Mouse (Mus musculus) layer of hippocampus, postnatal 36 days (tissue): ENCODE data around the gene Cxcl13. TPM values are rescaled to one million over a fixed set of nuclear protein-coding genes. Genes with fewer than 3 reads are reported as not detected.
"Not testable (repeated sequence)": the region's sequence is repeated elsewhere in the genome, so short reads cannot be mapped to it uniquely, and the experiment has no call there.

Experiments used
- DNase-seq, 2 experiments: peaks; one replicate each; pipeline ENCODE4 v3.0.0; 2022
- total RNA-seq, 2 experiments: library from RNA; stranded (reverse); gene quantifications; 2 replicates each; pipeline ENCODE4 v1.2.3; 2021

The Cxcl13 gene
- not detected for total RNA-seq

DNA sequence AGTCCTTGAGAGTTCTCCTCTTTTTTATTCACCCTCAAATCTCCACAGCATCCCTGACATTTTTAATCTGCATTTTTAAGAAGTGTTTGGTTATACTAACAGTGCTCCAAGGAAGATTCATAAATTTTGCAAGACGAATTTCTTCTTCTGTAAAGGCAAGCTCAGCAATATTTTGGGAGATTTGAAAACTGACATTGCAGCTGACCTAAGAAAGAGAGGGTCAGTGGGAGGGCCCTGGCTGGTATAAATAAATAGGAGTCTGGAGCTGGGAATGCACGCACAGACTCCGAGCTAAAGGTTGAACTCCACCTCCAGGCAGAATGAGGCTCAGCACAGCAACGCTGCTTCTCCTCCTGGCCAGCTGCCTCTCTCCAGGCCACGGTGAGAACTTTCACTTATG lies at the start of gene Cxcl13:
Gene Cxcl13, plus strand, starts transcription at position 301 of the 400 bp plus-strand sequence.
- no peak for DNase-seq

DNA sequence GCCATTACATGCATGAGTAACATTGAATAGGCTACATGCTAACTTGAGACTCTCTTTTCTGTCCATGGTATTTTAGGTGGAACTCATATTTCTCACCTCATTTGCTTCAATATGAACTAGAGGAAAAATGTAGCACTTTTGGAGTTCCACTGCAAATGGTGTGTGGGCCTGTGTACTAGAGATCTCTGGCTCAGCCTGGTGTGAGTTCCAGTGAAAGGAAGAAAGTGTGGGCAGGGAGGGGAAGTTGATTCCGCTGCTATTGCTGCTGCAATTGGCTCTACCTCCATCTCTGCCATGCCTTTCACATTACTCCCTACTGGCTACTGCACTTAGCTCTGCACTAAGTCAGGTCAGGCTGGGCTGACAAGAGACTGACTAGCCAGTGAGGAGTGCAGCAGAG lies 45.7 kb upstream of the Cxcl13 start:
- no peak for DNase-seq

DNA sequence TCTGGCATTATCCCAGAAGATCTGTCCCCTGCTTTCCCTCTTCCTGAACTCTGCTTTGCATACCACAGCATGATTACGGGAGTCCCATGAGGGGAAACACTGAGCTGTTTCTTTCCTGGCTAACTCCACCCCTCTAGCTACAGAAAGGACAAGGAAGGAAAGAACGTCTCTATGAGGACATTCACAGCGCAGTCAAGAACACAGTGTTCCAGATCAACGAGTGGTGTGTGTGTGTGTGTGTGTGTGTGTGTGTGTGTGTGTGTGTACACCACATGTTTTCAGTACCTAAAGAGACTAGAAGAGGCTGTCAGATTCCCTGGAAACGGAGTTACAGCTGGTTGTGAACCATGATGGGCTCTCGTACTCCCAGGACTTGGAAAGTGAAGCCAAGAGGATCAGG lies 38.3 kb upstream of the Cxcl13 start:
- no peak for DNase-seq

DNA sequence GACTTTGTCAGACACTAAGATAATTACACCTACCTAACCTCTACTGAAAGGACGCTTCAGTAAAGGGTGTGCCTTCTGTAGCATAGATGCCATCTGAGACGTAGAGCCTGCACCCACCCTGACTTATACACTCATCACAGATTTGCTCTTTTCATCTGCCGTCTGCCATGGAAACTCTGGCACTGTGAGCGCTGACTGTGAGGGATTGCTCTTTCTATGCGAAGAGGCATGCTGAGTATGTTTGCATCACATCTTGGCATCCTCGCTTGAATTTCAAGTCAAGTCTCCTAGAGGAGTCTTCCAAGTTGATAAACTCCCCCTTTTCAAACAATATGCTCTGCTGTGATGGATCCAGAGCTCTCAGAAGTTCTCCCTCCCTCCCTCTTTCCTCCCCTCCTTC lies 32.7 kb upstream of the Cxcl13 start:
- no peak for DNase-seq

DNA sequence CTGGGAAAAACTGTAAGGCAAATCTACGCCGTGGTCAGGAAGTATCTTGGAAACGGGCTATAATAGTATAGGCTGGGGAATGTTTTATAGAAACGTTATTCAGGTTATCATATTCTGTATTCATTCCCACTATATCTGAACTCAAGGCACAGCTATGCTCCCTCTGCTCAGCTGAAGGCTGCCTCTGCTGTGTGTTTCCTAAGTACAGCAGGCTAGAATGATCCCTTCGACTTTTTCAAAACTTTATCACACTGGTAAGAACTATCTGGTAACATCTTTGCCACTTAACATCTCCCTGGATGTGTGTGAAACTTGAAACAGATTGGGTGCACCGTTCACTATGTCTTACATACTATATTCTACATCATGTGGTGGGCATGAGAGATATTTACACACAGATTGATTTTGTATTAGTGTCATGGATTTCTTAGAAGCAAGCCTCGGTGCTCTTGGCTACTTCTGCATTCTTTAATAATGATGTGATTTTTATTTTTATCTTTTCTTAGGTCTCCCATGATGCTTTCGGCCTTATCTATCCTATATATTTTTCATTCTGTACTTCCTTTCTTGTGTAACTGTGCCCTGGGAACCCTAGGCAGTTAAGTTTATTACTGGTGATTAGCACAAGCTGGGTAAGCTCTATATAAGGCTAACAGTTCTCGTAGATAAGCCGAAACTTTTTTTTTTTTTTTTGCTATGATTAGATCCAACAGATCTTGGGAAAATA lies 31.4 kb upstream of the Cxcl13 start:
- DNase-seq, result no peak

DNA sequence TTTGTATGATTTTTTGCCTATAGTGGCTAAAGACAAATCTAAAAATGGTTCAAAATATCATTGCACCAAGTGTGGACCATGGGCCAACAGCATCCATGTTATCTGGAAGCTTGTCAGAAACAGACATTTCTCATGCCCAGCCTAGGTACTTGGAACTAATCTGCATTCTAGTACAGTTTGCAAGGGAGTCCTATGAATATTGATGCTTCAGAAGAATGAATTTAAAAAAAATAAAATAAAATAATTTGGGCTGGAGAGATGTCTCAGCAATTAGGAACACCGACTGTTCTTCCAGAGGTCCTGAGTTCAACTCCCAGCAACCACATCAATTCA lies 30.9 kb upstream of the Cxcl13 start:
- DNase-seq, result no peak

DNA sequence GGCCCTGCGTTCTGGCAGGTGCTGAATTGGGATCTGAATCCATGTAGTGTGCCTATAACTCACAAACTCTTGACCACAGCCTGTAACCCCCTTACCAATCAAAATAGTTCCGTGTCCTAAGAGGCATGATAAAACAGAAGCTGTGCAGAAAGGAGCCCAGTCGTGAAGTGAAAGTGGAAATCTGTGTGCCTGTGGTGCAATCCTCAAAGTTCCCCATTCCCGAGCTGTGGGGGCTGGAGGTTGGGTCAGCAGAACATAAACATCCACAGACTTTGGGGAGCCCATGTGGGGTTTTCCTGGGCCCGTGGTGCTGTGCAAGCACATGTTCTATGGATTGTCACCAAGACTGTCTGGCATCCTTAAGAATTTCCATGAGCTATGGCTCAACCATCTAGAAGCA lies 21.7 kb upstream of the Cxcl13 start:
- DNase-seq, result no peak

DNA sequence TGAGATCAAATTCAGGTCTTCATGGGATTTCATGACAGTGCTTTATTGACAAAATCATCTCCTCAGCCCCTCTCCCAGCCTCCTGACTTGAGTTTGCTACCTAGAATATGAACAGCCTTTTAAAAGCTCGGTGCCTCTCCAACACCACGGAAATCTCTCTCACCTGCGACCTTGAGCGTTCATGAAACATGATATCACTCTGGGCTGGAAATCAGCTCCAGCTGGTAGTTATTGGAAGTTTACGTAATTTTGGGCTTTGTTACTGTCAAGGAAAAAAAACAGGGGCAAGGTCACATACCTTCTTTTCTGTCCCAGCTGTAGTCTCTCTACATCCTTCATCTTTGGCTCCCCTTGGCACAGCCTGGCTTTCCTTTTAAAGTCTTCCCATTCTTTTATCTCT lies 20.7 kb upstream of the Cxcl13 start:
- no peak for DNase-seq

DNA sequence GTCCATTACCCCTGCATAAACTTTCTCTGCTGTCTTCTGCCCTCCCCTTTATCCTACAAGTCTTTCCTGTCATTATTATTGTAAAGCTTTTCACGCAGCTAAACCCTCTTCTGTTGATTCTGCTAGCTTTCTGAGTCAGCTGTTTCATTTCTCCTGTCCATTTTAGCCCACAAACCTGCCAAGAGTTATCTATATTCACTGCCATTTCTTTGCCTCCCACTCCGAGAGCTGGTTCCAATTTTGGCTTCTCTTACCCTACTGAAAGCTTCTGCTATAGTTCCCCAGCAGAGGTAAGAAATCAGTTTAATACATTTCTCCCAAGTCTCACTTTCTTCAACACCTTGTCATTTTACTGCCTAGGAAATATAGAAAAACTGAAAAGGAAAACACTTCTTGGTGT lies 19.6 kb upstream of the Cxcl13 start:
- no peak for DNase-seq

DNA sequence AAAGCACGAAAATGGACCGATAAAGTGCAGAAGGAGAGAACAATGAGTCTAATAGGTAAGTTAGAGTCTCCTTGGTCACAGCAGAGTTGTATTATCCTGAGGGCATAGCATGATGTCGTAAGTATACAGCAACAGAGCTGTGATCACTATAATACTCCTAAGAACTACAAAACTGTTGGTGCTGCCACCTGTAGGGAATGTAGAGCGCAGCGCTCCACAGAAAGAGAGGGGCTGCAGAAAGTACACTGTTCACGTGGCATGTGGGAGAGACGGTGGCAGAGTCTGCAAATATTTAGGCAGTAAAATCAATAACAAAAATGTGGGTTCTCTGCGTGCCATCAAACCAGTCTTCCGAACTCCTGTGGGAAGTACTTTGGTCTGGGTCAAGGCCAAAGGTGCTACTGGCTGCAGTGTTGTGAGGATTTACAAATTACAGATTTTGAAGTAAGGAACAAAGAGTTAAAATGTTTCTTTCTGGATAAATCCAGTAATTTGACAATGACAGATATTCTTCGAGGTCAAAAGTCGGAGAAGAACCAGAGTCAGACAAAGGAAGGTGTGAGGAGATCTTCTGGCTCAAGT lies 18.6 kb upstream of the Cxcl13 start:
- no peak for DNase-seq

DNA sequence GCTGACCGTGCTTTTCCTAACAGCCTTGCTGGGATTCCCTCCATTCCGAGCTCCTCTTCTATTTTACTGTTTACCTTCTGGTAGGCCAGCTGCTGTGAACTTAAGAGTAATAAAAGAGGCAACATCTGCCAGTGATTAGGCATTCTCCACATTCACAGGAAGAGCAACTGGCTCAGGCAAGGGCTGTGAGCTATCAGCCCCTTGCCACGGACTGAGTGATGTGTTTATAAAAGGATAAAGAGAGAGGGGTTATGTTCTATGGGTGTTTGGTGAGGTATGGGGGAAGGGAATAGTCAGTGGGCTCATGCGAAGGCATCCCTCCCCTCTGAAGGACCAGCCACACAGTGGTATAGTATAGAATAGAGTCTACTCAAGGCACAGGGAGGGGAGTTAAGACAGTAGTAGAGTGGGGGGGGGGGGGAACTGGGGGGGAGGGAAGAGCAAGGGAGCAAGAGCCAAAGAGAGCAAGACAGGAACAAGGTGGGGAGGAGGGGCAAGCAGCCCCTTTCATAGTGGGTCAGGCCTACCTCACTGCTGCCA lies 16.0 kb upstream of the Cxcl13 start:
- DNase-seq, result no peak

DNA sequence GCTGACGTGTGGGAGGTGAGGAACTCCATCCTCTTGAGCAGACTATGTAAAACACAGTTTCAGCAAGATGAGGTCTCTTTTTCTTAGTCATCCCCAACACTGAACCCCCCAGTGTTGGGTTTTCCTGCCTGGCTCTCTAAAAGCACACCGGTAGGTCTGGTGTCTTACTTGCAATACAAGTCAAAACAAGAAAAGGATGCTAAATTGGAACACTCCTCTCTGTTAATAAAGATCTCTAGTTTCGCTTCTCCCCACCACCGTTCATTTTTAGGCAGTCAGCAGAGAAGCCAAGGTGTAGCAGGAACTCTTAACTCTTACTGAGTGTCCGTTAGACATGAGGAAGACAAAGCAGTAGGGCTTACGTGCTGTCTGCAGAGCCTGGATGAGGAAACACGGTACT lies 15.2 kb upstream of the Cxcl13 start:
- no peak for DNase-seq

DNA sequence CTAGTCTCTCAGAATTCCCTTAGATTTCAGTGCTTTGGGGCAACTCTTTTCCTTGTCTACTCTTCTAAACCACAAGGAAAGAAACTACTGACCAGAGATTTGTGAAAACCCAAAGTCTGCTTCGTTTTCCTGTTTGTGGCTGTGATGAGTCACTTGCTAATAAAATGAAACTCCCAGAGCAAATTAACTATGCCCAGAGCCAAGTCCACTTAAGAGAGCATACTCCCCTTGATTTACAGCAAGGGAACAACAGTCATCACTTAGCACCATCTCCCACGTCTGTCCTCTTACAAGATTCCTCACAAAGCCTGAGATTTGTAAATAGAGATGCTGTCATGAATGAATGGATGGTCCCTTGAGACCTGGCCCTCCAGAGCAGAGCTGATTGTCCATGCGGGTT lies 11.6 kb upstream of the Cxcl13 start:
- no peak for DNase-seq

DNA sequence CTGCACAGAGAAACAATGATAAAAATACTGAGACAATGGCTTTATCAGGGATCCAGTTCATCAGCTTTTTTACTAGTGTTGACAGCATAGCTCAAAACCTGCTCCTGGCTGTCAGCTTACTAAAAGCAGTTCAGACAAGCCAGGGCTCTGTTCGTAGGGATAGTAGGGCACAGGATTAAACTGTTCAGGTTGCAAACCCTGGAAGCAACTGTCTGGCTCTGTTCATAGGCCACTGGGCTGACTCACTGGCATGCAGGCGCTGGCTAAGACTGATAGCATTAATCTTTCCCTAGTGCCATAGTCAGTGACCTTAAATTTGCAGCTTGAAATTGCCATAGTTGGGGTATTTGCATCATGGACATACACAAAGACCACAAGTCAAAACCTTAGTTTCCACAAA lies 10.4 kb upstream of the Cxcl13 start:
- DNase-seq, result no peak

DNA sequence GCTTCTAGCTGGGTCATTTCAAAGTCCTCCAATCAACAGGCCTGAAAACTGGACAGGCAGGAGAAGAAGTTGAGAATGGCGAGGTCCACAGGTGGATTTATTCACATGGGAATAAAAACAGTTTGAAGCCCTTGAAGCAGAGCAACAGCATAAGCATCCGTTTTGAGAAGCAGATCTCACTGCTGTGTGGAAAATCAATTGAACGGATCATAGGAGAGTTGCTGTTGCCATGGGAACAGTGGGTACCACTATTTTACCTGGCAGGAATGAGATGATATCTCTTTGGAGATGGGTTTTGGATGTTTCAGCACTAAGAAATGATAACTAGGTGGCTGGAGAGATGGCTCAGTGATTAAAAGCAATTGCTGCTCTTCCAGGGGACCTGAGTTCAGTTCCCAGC lies 8.1 kb upstream of the Cxcl13 start:
- DNase-seq, result no peak

DNA sequence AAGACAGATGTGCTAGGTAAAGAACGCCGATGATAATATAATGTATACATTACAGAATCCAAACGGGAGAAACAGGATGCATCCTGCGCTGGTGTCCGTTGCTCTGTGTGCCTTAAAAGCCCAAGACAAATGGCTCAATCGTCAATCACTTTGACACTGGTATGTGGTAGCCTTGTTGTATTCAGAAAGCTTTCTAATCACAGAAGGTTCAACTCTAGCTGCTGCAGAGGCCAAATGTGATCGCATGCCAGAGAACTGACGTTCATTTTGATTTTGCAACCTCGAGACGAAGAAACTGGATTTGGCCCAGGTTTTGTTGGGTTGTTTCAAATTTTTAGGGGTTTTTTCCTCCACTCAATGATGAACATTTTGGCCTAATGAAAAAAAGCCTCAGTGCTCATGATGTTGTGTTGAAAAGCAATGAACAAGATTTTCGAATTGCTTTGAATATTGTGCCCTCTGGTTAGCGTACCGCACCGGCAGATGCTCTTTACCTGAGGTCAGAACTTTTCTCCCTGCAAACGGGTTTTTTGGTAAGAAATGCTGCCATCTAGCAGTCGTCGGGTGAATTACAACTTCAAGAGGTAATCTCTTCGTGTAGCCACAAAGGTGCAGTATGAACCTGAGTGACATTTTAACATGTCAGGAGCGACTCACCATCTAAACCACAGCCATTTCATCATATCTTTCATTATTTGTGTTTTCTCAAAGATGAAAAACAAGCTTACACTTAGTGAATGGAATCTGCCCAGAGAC lies 6.6 kb upstream of the Cxcl13 start:
- no peak for DNase-seq

DNA sequence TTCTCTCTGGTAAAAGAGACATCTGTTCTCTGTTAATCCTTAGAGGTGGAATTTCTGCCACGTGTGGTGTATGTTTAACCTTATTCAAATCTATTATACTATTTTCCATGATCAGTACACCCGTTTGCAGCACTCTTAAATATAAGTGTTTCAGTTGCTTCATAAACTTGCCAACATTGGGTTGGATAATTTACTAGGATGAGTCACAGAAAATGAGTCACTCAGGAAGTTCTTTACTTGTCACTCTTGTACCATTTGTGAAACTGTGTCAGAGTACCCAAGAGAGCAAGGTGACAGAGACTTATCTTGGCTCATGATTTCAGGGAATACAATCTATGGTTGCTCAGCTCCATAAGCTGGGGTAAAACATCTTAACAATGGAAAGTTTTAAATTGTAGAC lies 8.2 kb downstream of the Cxcl13 start:
- DNase-seq, result no peak

DNA sequence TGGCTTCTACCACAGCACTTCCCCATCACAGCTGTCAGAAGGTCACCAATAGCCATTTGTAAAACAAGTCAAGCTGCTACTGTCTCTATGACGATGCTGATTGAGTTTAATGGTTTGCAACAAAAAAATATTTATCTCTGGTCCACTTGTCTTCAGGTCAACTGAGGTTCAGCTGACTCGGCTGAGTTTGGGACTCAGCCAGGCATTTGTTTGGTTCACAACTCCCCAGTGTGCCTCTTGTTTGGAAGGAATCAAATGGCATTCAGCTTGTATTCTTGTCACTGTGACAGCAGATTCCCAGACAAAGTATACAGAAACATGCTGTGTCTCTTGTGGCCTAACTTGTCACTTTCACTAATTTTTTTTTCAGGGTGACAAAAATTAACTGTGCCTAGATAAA lies 9.9 kb downstream of the Cxcl13 start:
- no peak for DNase-seq

DNA sequence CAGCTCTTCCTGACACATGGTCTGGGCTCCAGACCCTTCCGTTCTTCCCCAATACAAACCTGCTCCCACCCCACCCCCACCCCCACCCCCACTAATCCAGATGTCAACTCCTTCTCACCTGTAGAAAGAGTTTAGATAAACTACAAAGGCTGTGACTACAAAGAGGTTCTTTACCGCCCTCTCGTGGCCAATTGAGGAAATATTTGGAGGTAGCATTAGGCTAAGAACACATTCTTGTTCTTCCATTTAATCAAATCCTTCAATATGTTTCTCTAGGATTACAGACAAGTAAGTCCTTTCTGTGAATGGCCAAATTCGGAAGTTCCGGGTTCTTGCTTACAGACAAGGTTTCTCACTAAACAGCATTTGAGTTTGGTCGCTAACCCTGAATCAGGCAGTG lies 14.1 kb downstream of the Cxcl13 start:
- DNase-seq, result peak in 1 of 2 experiments; percentile 26

DNA sequence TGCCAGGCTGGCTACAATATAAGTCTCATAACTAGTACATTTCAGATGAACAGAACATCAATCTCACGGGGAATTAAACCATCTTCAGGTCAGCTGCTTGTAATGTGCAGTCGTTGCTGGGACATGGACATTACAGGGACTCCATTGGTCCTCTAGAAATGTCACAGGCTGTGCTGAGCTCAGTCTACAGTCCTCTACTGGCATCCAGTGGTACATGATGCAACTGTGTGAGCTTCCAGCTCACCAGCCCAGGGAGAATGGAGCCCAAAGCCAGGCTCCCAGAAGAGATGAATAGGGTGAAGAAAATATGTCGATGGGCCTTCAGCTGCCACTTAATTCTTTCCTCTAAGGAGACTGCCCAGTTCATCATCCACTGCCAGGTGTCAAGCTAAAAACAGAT lies 15.5 kb downstream of the Cxcl13 start:
- peak in 1 of 2 experiments; percentile 16 for DNase-seq

DNA sequence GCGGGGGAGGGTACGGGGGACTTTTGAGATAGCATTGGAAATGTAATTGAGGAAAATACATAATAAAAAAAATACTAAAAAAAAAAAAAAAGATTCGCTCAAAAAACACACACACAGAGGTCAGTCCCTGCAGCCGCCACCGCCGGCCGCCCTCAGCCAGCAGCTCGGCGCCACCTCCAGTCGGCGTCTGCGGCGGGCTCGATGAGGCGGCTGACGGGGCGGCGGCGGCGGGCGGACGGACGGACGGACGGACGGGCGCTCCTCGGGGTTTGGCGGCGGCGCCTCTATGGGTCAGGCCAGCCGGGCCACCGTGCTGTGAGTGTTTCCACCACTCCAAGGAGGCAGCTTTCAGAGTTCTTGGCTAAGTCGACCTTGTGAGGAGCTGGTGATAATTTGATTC lies 17.1 kb downstream of the Cxcl13 start:
- DNase-seq, result not testable (repeated sequence)

DNA sequence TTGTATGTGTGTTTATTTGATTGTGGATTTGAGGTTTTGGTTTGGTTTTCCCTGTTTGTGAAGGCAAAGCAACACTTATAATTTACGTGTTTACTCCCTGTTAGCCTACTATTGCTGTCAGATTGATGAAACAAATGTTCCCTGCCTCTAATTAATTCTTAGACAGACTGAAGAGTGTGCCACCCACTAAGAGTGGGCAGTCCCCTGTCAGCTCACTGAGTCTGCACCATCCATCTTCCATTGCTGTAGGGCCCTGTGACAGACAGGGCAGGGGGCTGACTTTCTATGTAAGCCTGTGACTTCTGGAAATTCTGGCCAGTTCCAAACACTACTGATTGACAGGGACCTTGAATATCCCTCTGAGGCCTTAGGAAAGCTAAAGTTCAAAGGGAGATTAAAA lies 19.5 kb downstream of the Cxcl13 start:
- DNase-seq, result no peak

DNA sequence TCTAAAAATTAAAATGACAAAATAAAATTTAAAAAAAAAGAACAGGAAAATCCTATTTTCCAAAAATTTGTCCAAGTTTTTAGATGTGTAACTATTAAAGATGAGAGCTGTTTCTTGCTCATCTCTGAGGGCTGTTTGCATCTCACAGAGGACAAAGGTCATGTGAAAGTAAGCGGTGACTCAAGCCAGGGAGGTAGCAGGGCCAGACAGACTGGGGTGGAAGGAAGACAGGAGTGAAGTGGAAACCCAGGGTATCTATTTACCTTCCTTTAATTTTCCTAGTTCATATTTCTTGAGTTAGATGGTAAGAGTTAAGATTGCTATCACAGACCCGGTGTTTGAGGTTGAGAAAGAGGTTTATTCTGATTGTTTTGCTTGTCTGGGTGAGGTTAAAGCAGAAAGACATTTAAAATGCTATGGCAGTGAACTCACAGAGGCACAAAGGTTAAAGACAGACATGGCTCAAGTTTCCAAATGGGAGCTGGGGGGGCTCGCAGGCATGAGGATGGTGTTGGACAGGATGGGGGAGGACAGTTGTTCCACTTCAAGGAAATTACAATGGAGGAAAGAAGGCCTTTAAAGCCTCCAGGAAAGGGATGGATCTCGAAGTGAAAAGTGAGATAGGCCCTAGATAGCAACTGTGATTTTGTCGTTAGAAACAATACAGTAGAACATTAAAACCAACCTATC lies 27.2 kb downstream of the Cxcl13 start:
- DNase-seq, result no peak
